Mouse (Mus musculus) cortical plate, adult 2 months (tissue): Measurements from ENCODE around the gene Cd180.

ENCODE experiments used
- CTCF ChIP-seq: fragments of 200-500 bp; IDR thresholded peaks from 2 replicates; pipeline ENCODE4 v1.5.1; 2011; ENCODE audit warnings: mild to moderate bottlenecking, control low read depth, low read length; ENCODE audit not compliant: insufficient read depth; ENCODE audit errors: extremely low read depth
- POLR2A ChIP-seq: fragments of 200-500 bp; IDR thresholded peaks from 2 replicates; pipeline ENCODE4 v1.6.1; 2011; ENCODE audit warnings: mild to moderate bottlenecking, low read length, control low read depth; ENCODE audit not compliant: insufficient read depth; ENCODE audit errors: extremely low read depth

DNA sequence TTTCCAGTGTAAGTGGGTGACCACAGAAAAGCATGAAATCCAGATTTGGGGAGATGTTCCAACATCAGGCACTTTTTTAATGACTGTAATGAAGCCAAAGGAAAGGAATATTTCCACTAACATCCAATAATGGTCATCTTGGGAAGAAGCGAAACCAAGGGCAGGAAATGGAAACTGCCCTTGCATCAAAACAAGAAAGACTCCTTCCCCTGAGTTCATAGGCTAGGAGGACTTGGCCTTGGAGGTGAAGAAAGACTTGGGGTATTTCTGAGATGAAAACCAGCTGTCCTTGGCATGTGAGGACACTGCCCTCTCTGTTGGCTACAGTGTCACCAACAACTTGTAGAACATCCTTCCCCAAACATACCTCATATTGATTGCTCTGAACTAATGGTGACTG is 5.2 kb upstream of the Cd180 start:
- TF ChIP-seq POLR2A (no peak), CTCF (no peak)
